Mouse (Mus musculus) regulatory T cell (primary cell): ENCODE measurements around the gene G430095P16Rik.

Source experiments
- in situ Hi-C: fragments of 300-600 bp; cut with MboI, MseI; formaldehyde crosslinking; loops from one replicate; pipeline ENCODE4 v1.15.1; 2025; ENCODE audit warnings: high pct_unique_total_duplicates

The G430095P16Rik gene

GRCm38 (mm10) chr8:84770100-84770953, 47.5 kb downstream of the G430095P16Rik start:
- in situ Hi-C loops, result no loop called here

GRCm38 (mm10) chr8:84771000-84771687, 48.3 kb downstream of the G430095P16Rik start:
- in situ Hi-C loops, result no loop called here

GRCm38 (mm10) chr8:84771941-84772378, 49.2 kb downstream of the G430095P16Rik start:
- in situ Hi-C loops, result no loop called here

GRCm38 (mm10) chr8:84772628-84773027, 49.8 kb downstream of the G430095P16Rik start:
- in situ Hi-C loops, result no loop called here

GRCm38 (mm10) chr8:84773304-84773703, 50.5 kb downstream of the G430095P16Rik start:
- in situ Hi-C loops, result no loop called here

- in situ Hi-C loops, result no loop called here
Observed at GRCm38 (mm10) chr8:84773833-84774232, 51.0 kb downstream of the G430095P16Rik start.

- in situ Hi-C loops, result no loop called here
Observed at GRCm38 (mm10) chr8:84774473-84774911, 51.7 kb downstream of the G430095P16Rik start.

GRCm38 (mm10) chr8:84775105-84775591, 52.3 kb downstream of the G430095P16Rik start:
- in situ Hi-C loops, result no loop called here

GRCm38 (mm10) chr8:84775621-84776113, 52.9 kb downstream of the G430095P16Rik start:
- in situ Hi-C loops, result no loop called here
